Mouse (Mus musculus) forelimb bud, embryonic 11.5 days (tissue): ENCODE data around the gene Ccdc157.
"Not testable (repeated sequence)": the region's sequence is repeated elsewhere in the genome, so short reads cannot be mapped to it uniquely, and the experiment has no call there.

Experiments
- DNase-seq: peaks from one replicate; pipeline ENCODE4 v3.0.0-alpha.2; 2012; ENCODE audit warnings: low read depth, low spot score

Gene Ccdc157

GRCm38 (mm10) chr11:4133450-4133849, 26.6 kb downstream of the Ccdc157 start:
- DNase-seq = no peak

- DNase-seq = not testable (repeated sequence)
These were observed 31.6 kb downstream of the Ccdc157 start for GRCm38 (mm10) chr11:4128461-4128860.

GRCm38 (mm10) chr11:4127059-4127458, 33.0 kb downstream of the Ccdc157 start:
- DNase-seq = no peak

GRCm38 (mm10) chr11:4123922-4124321, 36.2 kb downstream of the Ccdc157 start:
- DNase-seq = no peak

GRCm38 (mm10) chr11:4122742-4123579, 37.1 kb downstream of the Ccdc157 start, which contains the start of gene Sec14l2:
TSS of gene Sec14l2 (minus strand) at chr11:4123415.
- no peak for DNase-seq

DNA sequence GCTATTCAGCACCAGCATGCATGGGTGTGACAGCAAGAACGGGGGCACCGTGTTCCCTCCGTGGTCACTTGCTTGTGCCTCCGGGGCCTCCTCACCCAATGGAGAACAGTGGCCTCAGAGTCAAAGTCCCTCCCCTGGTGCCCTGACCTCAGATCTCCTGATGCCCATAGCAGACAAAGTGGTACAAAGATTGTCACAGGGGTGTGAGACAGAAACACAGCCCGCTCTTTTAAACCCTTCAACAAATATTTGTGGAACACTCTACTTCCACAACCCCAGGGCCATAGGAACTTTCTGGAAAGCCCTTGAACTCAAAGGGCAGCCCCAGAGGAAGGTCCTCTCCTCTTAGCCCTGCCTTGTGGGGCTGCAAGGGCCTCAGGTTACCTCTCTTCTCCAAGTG, 37.9 kb downstream of the Ccdc157 start:
- no peak for DNase-seq

- DNase-seq = no peak
These were observed 38.4 kb downstream of the Ccdc157 start for GRCm38 (mm10) chr11:4121691-4122090.

DNA sequence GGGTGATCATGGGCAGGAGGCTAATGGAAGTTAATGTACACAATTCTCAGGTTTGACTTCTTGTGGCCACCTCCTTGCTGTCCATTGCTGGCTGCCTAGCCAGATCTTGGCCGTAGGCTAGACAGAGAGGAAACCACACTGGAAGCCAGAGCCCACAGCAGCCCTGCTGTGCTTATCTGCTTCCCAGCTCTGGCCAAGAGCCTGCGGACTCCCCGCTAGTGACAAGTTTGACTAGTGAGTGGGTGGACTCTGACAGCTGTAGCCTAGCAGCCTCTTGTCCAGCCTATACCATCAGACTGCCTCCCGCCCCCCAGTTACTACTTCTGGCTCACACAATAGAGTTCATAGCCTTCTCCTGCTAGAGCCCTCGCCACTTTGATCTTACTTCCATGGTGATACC, 40.5 kb downstream of the Ccdc157 start:
- DNase-seq = no peak

DNA sequence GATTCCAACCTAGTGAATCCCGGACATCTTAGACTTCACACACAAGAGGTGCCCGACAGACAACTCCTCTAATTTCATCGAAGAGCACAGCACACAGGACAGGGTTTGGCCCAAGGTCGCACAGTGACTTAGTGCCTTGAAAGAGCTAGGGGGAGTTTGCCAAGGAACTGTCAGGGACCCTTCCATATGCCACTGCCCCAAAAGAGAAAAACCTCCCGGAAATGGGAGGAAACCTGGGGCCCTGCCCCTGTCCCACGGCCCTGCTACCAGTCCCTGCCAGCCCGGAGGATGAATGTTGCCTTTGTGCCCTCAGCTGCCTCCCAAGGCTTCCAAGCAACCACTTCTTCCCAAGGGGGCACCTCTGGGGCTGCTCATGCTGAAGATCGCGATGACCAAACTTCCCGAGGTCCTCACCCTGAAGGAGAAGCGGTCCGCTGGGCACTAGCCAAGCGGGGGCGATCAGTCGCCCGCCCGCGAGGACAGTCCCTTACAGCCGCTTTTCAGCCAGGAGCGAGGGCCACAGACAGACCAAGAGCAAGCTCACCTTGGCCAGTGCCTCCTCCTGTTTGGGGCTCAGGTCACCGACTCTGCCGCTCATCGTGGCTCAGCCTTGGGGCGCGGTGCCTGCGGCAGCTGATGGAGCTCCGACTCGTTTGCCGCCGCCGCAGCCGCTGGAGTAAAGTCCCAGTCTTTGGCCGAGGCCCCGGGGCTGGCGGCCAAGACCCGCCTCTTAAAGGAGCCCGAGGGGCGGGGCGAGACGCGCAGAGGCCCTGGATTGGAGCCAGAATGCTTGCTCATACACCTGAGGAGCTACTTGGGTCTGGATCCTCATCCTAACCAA, 41.8 kb downstream of the Ccdc157 start:
- DNase-seq = peak; percentile 53

- DNase-seq = no peak
These were observed 42.6 kb downstream of the Ccdc157 start for GRCm38 (mm10) chr11:4117372-4118071.

DNA sequence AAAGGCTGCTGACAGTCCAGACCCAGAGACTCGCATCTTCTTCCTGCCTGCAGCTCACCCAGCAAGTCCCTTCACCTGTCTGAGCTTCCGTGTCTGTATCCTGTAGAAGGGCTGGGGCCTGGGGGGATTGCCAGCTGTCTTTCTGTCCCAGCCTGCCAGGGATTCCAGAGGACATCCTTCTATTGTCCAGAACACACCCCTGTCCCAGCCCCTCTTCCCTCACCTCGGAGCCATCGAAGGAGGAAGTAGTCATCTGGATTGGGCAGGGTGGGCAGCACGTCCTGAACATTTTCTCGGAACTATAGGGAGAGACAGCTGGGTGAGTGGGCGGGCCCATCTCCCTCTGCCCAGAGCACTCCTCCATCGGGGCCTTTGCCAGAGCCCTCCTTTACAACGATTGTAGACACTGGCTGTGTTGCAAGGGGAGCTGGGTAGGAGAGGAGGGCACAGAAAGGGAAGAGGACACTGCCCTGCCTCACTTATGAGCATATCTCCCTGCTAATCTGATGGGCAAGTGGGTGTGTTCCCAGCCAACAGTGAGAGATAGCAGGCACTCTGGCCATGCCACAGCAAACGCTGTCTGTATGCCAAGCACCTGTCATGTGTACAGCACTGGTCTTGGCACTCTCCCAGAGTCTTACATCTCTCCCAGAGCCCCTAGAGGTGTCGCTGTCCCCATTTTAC, 43.5 kb downstream of the Ccdc157 start:
- no peak for DNase-seq

- DNase-seq = no peak
These were observed 44.7 kb downstream of the Ccdc157 start for GRCm38 (mm10) chr11:4115407-4115806.

DNA sequence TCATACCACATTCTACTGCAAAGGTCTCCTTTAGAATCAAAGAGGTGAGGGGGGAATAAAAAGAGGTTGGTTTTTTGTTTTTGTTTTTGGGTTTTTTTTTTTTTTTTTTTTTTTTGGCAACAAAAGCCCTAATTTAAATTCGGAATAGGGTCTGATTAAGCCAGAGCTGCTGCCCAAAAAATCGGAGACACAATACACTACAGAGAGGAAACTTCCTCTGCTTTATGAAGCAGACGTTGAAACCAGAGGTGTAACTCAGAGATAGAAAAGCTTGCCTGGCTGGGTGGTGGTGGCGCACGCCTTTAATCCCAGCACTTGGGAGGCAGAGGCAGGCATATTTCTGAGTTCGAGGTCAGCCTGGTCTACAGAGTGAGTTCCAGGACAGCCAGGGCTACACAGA, 45.6 kb downstream of the Ccdc157 start:
- not testable (repeated sequence) for DNase-seq

DNA sequence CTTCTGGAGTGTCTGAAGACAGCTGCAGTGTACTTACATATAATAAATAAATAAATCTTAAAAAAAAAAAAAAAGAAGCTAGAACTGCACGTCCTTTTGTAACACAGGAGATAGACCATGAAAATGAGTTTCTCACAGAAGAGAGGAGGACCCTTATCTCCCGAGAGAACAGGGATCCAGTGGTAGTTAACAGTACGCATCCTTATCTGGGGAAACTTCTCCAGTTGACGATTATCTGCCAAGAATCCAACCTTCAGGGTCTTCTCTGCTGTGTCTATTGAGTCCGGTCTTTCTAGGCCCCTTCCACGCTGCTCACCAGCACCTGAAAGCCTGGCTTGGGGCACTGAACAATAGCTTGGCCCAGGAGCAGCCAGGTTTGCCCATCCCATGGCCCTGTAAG, 46.1 kb downstream of the Ccdc157 start:
- DNase-seq = no peak

- no peak for DNase-seq
These were observed 46.6 kb downstream of the Ccdc157 start for GRCm38 (mm10) chr11:4113496-4113895.

DNA sequence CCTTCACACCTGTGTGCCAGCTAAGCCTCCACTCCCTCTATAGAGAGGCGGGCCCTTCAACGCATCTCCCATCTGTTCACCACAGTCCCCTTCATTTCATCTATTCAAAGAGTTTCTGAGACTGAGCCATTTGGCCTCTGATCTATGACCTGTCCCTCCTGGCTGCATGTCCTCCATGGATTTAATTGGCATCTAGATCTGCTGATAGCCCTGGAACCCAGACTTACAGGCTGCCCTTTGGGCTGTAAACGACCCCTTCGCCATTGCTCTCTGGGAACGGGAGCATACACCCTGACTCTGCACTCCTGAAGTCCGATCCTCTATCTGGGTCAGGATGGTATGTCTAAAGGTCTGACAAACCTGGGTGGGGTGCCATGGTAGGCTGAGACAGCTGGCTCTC, 47.2 kb downstream of the Ccdc157 start:
- no peak for DNase-seq

GRCm38 (mm10) chr11:4112033-4112432, 48.1 kb downstream of the Ccdc157 start:
- DNase-seq = no peak

DNA sequence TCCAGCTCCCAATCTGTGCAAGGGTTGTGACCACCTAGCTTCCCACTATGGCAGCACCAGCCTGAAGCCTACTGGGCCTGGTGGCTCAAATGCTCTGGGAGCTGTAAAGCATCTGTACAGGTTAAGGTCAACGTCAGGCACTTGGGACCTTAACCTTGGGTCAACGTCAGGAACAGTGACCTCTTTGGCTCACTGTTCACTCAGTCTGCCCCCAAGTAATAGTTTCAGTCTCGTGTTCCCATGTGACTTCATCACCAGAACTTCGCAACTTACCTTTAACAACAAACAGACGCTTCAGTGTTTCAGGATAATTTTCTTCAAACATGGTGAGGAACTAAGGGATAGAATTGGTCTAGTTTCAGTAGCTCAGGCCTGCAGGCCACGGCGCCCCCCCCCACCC, 51.4 kb downstream of the Ccdc157 start:
- no peak for DNase-seq

GRCm38 (mm10) chr11:4107901-4108300, 52.2 kb downstream of the Ccdc157 start:
- DNase-seq = not testable (repeated sequence)

DNA sequence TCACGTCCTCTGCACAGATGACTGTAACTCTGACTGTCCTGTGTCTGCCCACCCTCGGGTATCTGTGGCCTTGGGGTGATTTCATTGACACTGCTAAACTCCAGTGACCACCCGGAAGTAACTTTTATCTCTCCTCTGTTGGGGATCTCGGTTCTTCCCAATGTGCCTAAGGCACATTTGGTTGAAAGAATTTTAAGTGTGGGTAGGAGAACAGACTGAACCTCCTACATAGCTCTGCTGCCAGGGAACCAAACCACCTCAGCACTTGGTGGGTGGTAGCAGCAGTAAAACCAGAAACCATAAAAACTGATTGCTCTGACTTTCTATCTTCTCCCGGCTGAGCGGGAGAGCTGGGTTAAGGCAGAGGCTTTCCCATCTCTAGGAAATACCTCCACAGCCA, 54.6 kb downstream of the Ccdc157 start:
- DNase-seq = no peak

DNA sequence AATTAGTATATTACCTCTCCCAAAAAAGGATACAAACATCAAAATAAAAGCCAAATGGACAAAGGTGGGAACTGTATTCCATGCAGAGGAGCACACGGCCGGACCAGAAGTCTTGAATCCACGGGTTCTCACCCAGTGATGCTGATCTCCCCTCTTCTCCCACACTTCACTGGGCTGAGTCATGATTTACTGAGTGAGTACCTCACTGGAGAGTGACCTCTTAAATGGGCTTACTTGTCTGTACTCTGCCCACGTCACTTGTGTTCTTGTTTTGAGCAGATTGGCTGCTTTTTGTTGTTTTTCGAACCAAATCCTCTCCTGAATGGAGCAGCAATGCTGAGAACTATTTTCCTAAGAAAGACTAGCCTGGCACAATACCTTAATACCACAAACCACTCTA, 55.1 kb downstream of the Ccdc157 start:
- no peak for DNase-seq
